ENCODE assay signal across 9 mouse cellular contexts in genomic region chr10:23777288-23777945, GRCm38 (mm10). TPM values are rescaled to one million over a fixed set of nuclear protein-coding genes. Genes with fewer than 3 reads are reported as not detected.
DNase-seq lines count a peak whose midpoint lies in the region; ATAC-seq lines count a peak whose summit lies in the region.
"Had no signal": no experiment of that assay in that cellular context is flagged by ENCODE, and none has a peak within 500 bp of the region (broad histone marks: within the 10 kb centered on the region; RNA-seq: fewer than 3 reads in every experiment).

No protein-coding gene starts in this region.

- H3K36me3 ChIP-seq in forebrain, embryonic 11.5 days (ENCODE audit: control insufficient read depth, insufficient read depth, low read length) = no peaks in the 10 kb centered on the region; the same call in 1 of the 2 replicates
- H3K36me3 ChIP-seq in forebrain, embryonic 10.5 days (replicated peaks) = peaks cover 21% of the 10 kb centered on the region
- H3K36me3 ChIP-seq in neural tube, embryonic 12.5 days = peaks cover 5% of the 10 kb centered on the region; the same call in 1 of the 2 replicates
- H3K36me3 ChIP-seq in hindbrain, embryonic 16.5 days (ENCODE audit: control insufficient read depth, insufficient read depth, low read length) = no peaks in the 10 kb centered on the region
- H3K36me3 ChIP-seq in splenic B cell, adult 2 months (ENCODE audit: control insufficient read depth, insufficient read depth, low read length, poor library complexity, severe bottlenecking) = no peaks in the 10 kb centered on the region

- no peak overlapping the region for H3K4me3 ChIP-seq in forebrain, embryonic 11.5 days (ENCODE audit: low read depth, low read length)
- H3K4me3 ChIP-seq in forebrain, embryonic 10.5 days = no peak overlapping the region
- H3K4me3 ChIP-seq in neural tube, embryonic 12.5 days = no peak overlapping the region
- no peak overlapping the region for H3K4me3 ChIP-seq in hindbrain, embryonic 16.5 days (ENCODE audit: low read length)
- H3K4me3 ChIP-seq: megakaryocyte, embryonic 14.5 days had no signal

- H3K9ac ChIP-seq in forebrain, embryonic 11.5 days (ENCODE audit: low read length) = no peak overlapping the region
- H3K9ac ChIP-seq in neural tube, embryonic 12.5 days = no peak overlapping the region
- H3K9ac ChIP-seq in hindbrain, embryonic 16.5 days (ENCODE audit: low read depth, low read length) = no peak overlapping the region

- H3K27ac ChIP-seq in forebrain, embryonic 11.5 days (ENCODE audit: low read depth, low read length) = no peak overlapping the region
- H3K27ac ChIP-seq in forebrain, embryonic 10.5 days = no peak overlapping the region
- H3K27ac ChIP-seq in neural tube, embryonic 12.5 days = no peak overlapping the region
- H3K27ac ChIP-seq in hindbrain, embryonic 16.5 days (ENCODE audit: low read depth, low read length) = no peak overlapping the region

- no peak for DNase-seq in forebrain, embryonic 11.5 days (ENCODE audit: low spot score)
- no peak for DNase-seq in forebrain, embryonic 10.5 days (ENCODE audit: extremely low spot score, low spot score)
- DNase-seq in neural tube, embryonic 10.5 days (ENCODE audit: extremely low spot score, low spot score) = no peak
- DNase-seq in splenic B cell, adult 2 months (ENCODE audit: low read depth, low spot score) = peak; percentile 25
- no peak for DNase-seq in spleen, postnatal 36 days (ENCODE audit: low spot score in 2 of 2)
- DNase-seq in spleen, adult 12 weeks (ENCODE audit: low spot score) = no peak

- no peaks in the 10 kb centered on the region for H3K4me1 ChIP-seq in forebrain, embryonic 11.5 days (replicated peaks; ENCODE audit: control insufficient read depth, insufficient read depth, low read length)
- peaks cover 3% of the 10 kb centered on the region; the same call in 1 of the 2 replicates for H3K4me1 ChIP-seq in forebrain, embryonic 10.5 days
- H3K4me1 ChIP-seq in neural tube, embryonic 12.5 days = no peaks in the 10 kb centered on the region
- H3K4me1 ChIP-seq in hindbrain, embryonic 16.5 days (ENCODE audit: control insufficient read depth, insufficient read depth, low read depth, low read length) = no peaks in the 10 kb centered on the region

- peak; percentile 55 for ATAC-seq in forebrain, embryonic 11.5 days (replicated peaks; ENCODE audit: low FRiP score)
- ATAC-seq in neural tube, embryonic 12.5 days (ENCODE audit: low FRiP score, low read depth) = peak; percentile 57; the same call in 1 of the 2 replicates
- ATAC-seq in hindbrain, embryonic 16.5 days = peak; percentile 64; the same call in 1 of the 2 replicates

- H3K9me3 ChIP-seq in forebrain, embryonic 11.5 days (ENCODE audit: control insufficient read depth, low read length) = no peaks in the 10 kb centered on the region
- H3K9me3 ChIP-seq in forebrain, embryonic 10.5 days = no peaks in the 10 kb centered on the region
- no peaks in the 10 kb centered on the region for H3K9me3 ChIP-seq in neural tube, embryonic 12.5 days
- H3K9me3 ChIP-seq in hindbrain, embryonic 16.5 days (ENCODE audit: control insufficient read depth, low read length) = no peaks in the 10 kb centered on the region
- H3K9me3 ChIP-seq: megakaryocyte, embryonic 14.5 days had no signal

- no peak overlapping the region for H3K4me2 ChIP-seq in forebrain, embryonic 11.5 days (ENCODE audit: low read depth, low read length, severe bottlenecking)
- H3K4me2 ChIP-seq in neural tube, embryonic 12.5 days (replicated peaks) = no peak overlapping the region
- no peak overlapping the region for H3K4me2 ChIP-seq in hindbrain, embryonic 16.5 days (ENCODE audit: low read length)

- WGBS in forebrain, embryonic 11.5 days = 32% methylated on average over 5 of the region's 5 CpGs
- 33% methylated on average over 5 of the region's 5 CpGs for WGBS in forebrain, embryonic 10.5 days
- WGBS in neural tube, embryonic 12.5 days = 36% methylated on average over 5 of the region's 5 CpGs
- WGBS in hindbrain, embryonic 16.5 days = 36% methylated on average over 5 of the region's 5 CpGs

- H3K27me3 ChIP-seq in forebrain, embryonic 11.5 days (ENCODE audit: control insufficient read depth, insufficient read depth, low read length) = no peaks in the 10 kb centered on the region
- no peaks in the 10 kb centered on the region for H3K27me3 ChIP-seq in forebrain, embryonic 10.5 days (ENCODE audit: poor library complexity, severe bottlenecking)
- no peaks in the 10 kb centered on the region for H3K27me3 ChIP-seq in neural tube, embryonic 12.5 days (replicated peaks)
- no peaks in the 10 kb centered on the region for H3K27me3 ChIP-seq in hindbrain, embryonic 16.5 days (replicated peaks; ENCODE audit: control insufficient read depth, insufficient read depth, low read length)
- H3K27me3 ChIP-seq in splenic B cell, adult 2 months (ENCODE audit: control insufficient read depth, insufficient read depth, low read length, poor library complexity, severe bottlenecking) = no peaks in the 10 kb centered on the region
- H3K27me3 ChIP-seq: megakaryocyte, embryonic 14.5 days had no signal

RNA-seq across cellular contexts. Expression of gene Rps12, which starts 9.7 kb away (rescaled TPM):
- polyA plus RNA-seq in forebrain, embryonic 11.5 days (2014; fragmentation: Nextera tagmentation; extraction: Ambion mirVana) = 130 and 155 TPM in 2 replicates
- 153 and 161 TPM in 2 replicates for polyA plus RNA-seq in forebrain, embryonic 10.5 days (2016; fragmentation: Nextera tagmentation; extraction: Ambion mirVana)
- 105 and 112 TPM in 2 replicates for polyA plus RNA-seq in neural tube, embryonic 12.5 days (2016; fragmentation: Nextera tagmentation; extraction: Ambion mirVana)
- polyA plus RNA-seq in hindbrain, embryonic 16.5 days (2015; fragmentation: Nextera tagmentation; extraction: Ambion mirVana) = 82.7 and 89.6 TPM in 2 replicates

RNA-seq across cellular contexts. Expression of gene Slc18b1, which starts 19.4 kb away (rescaled TPM):
- polyA plus RNA-seq in forebrain, embryonic 11.5 days (2014; fragmentation: Nextera tagmentation; extraction: Ambion mirVana) = 15.9 and 20.9 TPM in 2 replicates
- 10.6 and 12.4 TPM in 2 replicates for polyA plus RNA-seq in forebrain, embryonic 10.5 days (2016; fragmentation: Nextera tagmentation; extraction: Ambion mirVana)
- polyA plus RNA-seq in neural tube, embryonic 12.5 days (2016; fragmentation: Nextera tagmentation; extraction: Ambion mirVana) = 12.0 and 16.7 TPM in 2 replicates
- 18.9 and 20.2 TPM in 2 replicates for polyA plus RNA-seq in hindbrain, embryonic 16.5 days (2015; fragmentation: Nextera tagmentation; extraction: Ambion mirVana)
